Mouse (Mus musculus): ENCODE data around the gene Wdr27. TPM values are rescaled to one million over a fixed set of nuclear protein-coding genes. Genes with fewer than 3 reads are reported as not detected.

Wdr27 gene
- total and polyA plus RNA-seq, 3 experiments, result 1.7 to 2.3 (median 2.1) TPM

- H3K27me3 ChIP-seq (replicated peaks), result no peaks in the 10 kb centered on the region
- TF ChIP-seq UBTF (IDR thresholded peaks at IDR 0.05; ENCODE audit: low read depth, low read length) (no peak), RAD21 (IDR thresholded peaks at IDR 0.05; ENCODE audit: low read depth, low read length) (no peak), MXI1 (IDR thresholded peaks at IDR 0.05; ENCODE audit: low read depth, low read length) (no peak), MAX (IDR thresholded peaks at IDR 0.05; ENCODE audit: low read length) (no peak), CTCF (conservative IDR thresholded peaks at IDR 0.05 in 1 of 2, IDR thresholded peaks at IDR 0.05 in 1 of 2; ENCODE audit: low read depth in 2 of 2, low read length in 2 of 2) (no peak), MEF2A (IDR thresholded peaks at IDR 0.05; ENCODE audit: borderline replicate concordance, low read depth, low read length) (no peak), ETS1 (conservative IDR thresholded peaks at IDR 0.05; ENCODE audit: low read depth, low read length) (no peak), NRF1 (IDR thresholded peaks at IDR 0.05; ENCODE audit: low read depth, low read length) (no peak), KAT2A (IDR thresholded peaks at IDR 0.05; ENCODE audit: insufficient replicate concordance, low read length) (no peak), ZNF384 (IDR thresholded peaks at IDR 0.05; ENCODE audit: low read depth, low read length) (no peak), MYC (IDR thresholded peaks at IDR 0.05; ENCODE audit: low read depth, low read length) (no peak), MAFK (IDR thresholded peaks at IDR 0.05; ENCODE audit: insufficient replicate concordance, low read length) (no peak), PAX5 (IDR thresholded peaks at IDR 0.05; ENCODE audit: low read length) (no peak), JUN (IDR thresholded peaks at IDR 0.05; ENCODE audit: insufficient read depth, low read depth, low read length) (no peak), BHLHE40 (IDR thresholded peaks at IDR 0.05; ENCODE audit: low read depth, low read length) (no peak), TBP (conservative IDR thresholded peaks at IDR 0.05; ENCODE audit: low read depth, low read length) (no peak), SIN3A (IDR thresholded peaks at IDR 0.05; ENCODE audit: low read length) (no peak)
- in situ Hi-C loops (cut with MboI; ENCODE audit: low pct_ligation_motif_present, low pct_unique_long_range_greater_than_20kb, low sequenced_read_pairs) (no loop called here), dilution Hi-C loops (cut with MboI; ENCODE audit: extremely low pct_ligation_motif_present, extremely low pct_unique_long_range_greater_than_20kb, low sequenced_read_pairs) (no loop called here)
- no peak overlapping the region for H3K27ac ChIP-seq (ENCODE audit: insufficient read depth, low read depth)
- peaks cover 15% of the 10 kb centered on the region for H3K9me3 ChIP-seq (replicated peaks; ENCODE audit: low read length)
- H3K9ac ChIP-seq (ENCODE audit: insufficient read depth, low read depth), result no peak overlapping the region
- H3K36me3 ChIP-seq (replicated peaks in 1 of 2; ENCODE audit: control insufficient read depth in 1 of 2, insufficient read depth in 1 of 2, low read length in 1 of 2), result no peaks in the 10 kb centered on the region
- no peak overlapping the region for H3K4me3 ChIP-seq (replicated peaks in 1 of 3; ENCODE audit: low read depth in 2 of 3, low read length in 2 of 3, poor library complexity in 1 of 3)
- DNase-seq (ENCODE audit: extremely low read depth), result no peak
- no peaks in the 10 kb centered on the region for H3K79me2 ChIP-seq (replicated peaks; ENCODE audit: control insufficient read depth, extremely low read depth, insufficient read depth, poor library complexity, severe bottlenecking)
- H3K4me1 ChIP-seq (ENCODE audit: control insufficient read depth in 1 of 2, insufficient read depth in 2 of 2), result peaks cover 23 to 31% of the 10 kb centered on the region in 2 experiments
- no peak overlapping the region for H3K4me2 ChIP-seq (ENCODE audit: insufficient read depth, low read depth, poor library complexity, severe bottlenecking)
Observed at GRCm38 (mm10) chr17:14931469-14931868, 11.5 kb downstream of the Wdr27 start.

- no peaks in the 10 kb centered on the region for H3K79me2 ChIP-seq (replicated peaks; ENCODE audit: control insufficient read depth, extremely low read depth, insufficient read depth, poor library complexity, severe bottlenecking)
- in situ Hi-C loops (cut with MboI; ENCODE audit: low pct_ligation_motif_present, low pct_unique_long_range_greater_than_20kb, low sequenced_read_pairs) (no loop called here), dilution Hi-C loops (cut with MboI; ENCODE audit: extremely low pct_ligation_motif_present, extremely low pct_unique_long_range_greater_than_20kb, low sequenced_read_pairs) (no loop called here)
- H3K27ac ChIP-seq (ENCODE audit: insufficient read depth, low read depth), result no peak overlapping the region
- peaks cover 23 to 39% of the 10 kb centered on the region in 2 experiments for H3K4me1 ChIP-seq (ENCODE audit: control insufficient read depth in 1 of 2, insufficient read depth in 2 of 2)
- TF ChIP-seq MAX (IDR thresholded peaks at IDR 0.05; ENCODE audit: low read length), result no peak
- no peak for TF ChIP-seq POLR2AphosphoS2 (IDR thresholded peaks at IDR 0.05; ENCODE audit: low read depth, low read length)
- TF ChIP-seq ETS1 (conservative IDR thresholded peaks at IDR 0.05; ENCODE audit: low read depth, low read length), result no peak
- TF ChIP-seq NELFE (IDR thresholded peaks at IDR 0.05; ENCODE audit: low read depth, low read length), result no peak
- no peak for TF ChIP-seq MAFK (IDR thresholded peaks at IDR 0.05; ENCODE audit: insufficient replicate concordance, low read length)
- no peak for TF ChIP-seq ELF1 (IDR thresholded peaks at IDR 0.05; ENCODE audit: low read depth, low read length)
- no peak for TF ChIP-seq USF1 (IDR thresholded peaks at IDR 0.05; ENCODE audit: low read depth, low read length)
- TF ChIP-seq EP300 (IDR thresholded peaks at IDR 0.05; ENCODE audit: low read length), result no peak
- no peak for TF ChIP-seq JUND (conservative IDR thresholded peaks at IDR 0.05; ENCODE audit: low read depth, low read length)
- TF ChIP-seq CHD1 (IDR thresholded peaks at IDR 0.05; ENCODE audit: low read depth, low read length), result no peak
- TF ChIP-seq JUN (IDR thresholded peaks at IDR 0.05; ENCODE audit: insufficient read depth, low read depth, low read length), result no peak
- no peak for TF ChIP-seq GABPA (IDR thresholded peaks at IDR 0.05; ENCODE audit: insufficient replicate concordance, low read depth, low read length)
- no peak for TF ChIP-seq MXI1 (IDR thresholded peaks at IDR 0.05; ENCODE audit: low read depth, low read length)
- TF ChIP-seq ZC3H11A (IDR thresholded peaks at IDR 0.05; ENCODE audit: low read depth, low read length), result no peak
- no peak for TF ChIP-seq PAX5 (IDR thresholded peaks at IDR 0.05; ENCODE audit: low read length)
- TF ChIP-seq ZNF384 (IDR thresholded peaks at IDR 0.05; ENCODE audit: low read depth, low read length), result no peak
- TF ChIP-seq SIN3A (IDR thresholded peaks at IDR 0.05; ENCODE audit: low read length), result no peak
- no peak overlapping the region for H3K9ac ChIP-seq (ENCODE audit: insufficient read depth, low read depth)
- H3K4me3 ChIP-seq (replicated peaks in 1 of 3; ENCODE audit: low read depth in 2 of 3, low read length in 2 of 3, poor library complexity in 1 of 3), result no peak overlapping the region
- no peaks in the 10 kb centered on the region for H3K36me3 ChIP-seq (replicated peaks in 1 of 2; ENCODE audit: control insufficient read depth in 1 of 2, insufficient read depth in 1 of 2, low read length in 1 of 2)
- peaks cover 15% of the 10 kb centered on the region for H3K9me3 ChIP-seq (replicated peaks; ENCODE audit: low read length)
- H3K4me2 ChIP-seq (ENCODE audit: insufficient read depth, low read depth, poor library complexity, severe bottlenecking), result no peak overlapping the region
- DNase-seq (ENCODE audit: extremely low read depth), result no peak
- no peaks in the 10 kb centered on the region for H3K27me3 ChIP-seq (replicated peaks)
Observed at GRCm38 (mm10) chr17:14930697-14931096, 12.3 kb downstream of the Wdr27 start.

Data from CH12.LX (cell line).